Mouse (Mus musculus) brain, embryonic 14.5 days (tissue): ENCODE measurements around the gene Ap1s3.

ENCODE experiments used
- CTCF ChIP-seq: fragments of 200-500 bp; IDR thresholded peaks from 2 replicates; pipeline ENCODE4 v1.5.1; 2012; ENCODE audit warnings: inconsistent platforms, mild to moderate bottlenecking, moderate library complexity, borderline replicate concordance; ENCODE audit not compliant: insufficient read depth, insufficient read length; ENCODE audit errors: extremely low read depth
- POLR2A ChIP-seq: fragments of 200-500 bp; IDR thresholded peaks from 2 replicates; pipeline ENCODE4 v1.6.1; 2012; ENCODE audit warnings: mild to moderate bottlenecking, inconsistent platforms, borderline replicate concordance; ENCODE audit not compliant: poor library complexity, insufficient read depth, insufficient read length, severe bottlenecking; ENCODE audit errors: extremely low read depth

GRCm38 (mm10) chr1:79671196-79671542 lies 603 bp downstream of the Ap1s3 start:
- TF ChIP-seq POLR2A (no peak), CTCF (no peak)
